Mouse (Mus musculus): ENCODE results near the gene Ghr.
A peak's percentile ranks its signal among the peaks of the same experiment; 100 is the strongest.

The Ghr gene

DNA sequence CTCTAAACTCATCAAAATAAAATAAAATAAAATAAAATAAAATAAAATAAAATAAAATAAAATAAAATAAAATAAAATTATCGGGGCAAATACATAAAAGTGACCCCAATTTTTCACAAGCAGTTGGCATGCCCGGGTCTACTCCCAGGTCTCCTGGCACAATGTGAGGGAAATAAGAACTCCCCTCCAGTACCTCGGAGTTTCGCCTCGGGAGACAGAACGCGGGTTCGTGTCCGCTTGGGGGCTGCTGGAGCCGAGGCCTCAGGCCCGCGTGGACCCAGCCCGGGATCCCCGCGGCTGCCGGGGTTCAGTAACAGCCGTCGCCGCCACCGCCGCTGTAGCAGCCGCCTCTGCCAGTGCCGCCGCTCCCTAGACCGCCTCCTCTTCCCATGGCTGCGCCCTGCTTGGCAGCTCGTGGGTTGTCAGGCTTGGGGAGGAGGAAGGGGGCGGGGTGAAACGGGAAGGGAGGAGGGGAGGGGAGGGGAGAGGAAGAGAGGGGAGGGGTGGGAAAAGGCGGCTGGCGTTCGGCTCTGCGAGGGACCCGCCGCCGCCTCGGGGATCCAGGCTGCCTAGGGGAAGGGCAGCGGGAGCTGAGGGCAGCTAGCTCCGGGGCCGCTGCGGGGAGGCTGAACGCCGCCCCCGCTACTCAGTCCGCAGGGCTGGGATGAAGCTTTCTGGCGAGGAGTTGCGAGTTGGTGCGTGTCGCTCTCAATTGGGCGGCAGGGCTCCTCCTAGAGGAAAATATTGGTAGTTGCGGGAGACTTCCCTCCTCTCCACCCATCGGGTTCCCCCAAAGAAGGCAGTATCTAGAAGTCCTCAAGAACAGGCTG lies at the start of gene Ghr:
TSS of gene Ghr (minus strand) at position 686 of the 830 bp plus-strand sequence.
- DNase-seq (ENCODE audit: low read depth, low spot score), result peak; percentile 45

- no peak for DNase-seq (ENCODE audit: low read depth, low spot score)
Observed at GRCm38 (mm10) chr15:3622746-3623145, 39.5 kb upstream of the Ghr start.

DNA sequence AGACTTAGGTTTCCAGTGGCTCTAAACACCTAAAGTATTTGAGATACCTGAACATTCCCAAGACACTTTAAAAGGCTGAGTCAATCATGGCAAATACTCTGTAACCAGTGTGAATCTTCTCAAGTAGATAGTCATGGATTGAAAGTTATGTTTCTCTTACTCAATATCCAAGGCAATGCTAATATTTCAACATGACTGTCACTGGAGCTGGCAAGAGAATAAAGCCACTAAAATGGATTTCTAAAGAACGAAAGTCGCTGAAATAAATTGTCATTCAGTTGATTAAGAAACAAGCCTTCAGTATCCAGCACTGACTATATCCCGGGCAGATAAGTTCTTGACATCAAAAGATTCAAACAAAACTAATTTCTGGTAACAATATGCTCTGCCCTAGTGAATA lies 37.1 kb upstream of the Ghr start:
- no peak for DNase-seq (ENCODE audit: low read depth, low spot score)

DNA sequence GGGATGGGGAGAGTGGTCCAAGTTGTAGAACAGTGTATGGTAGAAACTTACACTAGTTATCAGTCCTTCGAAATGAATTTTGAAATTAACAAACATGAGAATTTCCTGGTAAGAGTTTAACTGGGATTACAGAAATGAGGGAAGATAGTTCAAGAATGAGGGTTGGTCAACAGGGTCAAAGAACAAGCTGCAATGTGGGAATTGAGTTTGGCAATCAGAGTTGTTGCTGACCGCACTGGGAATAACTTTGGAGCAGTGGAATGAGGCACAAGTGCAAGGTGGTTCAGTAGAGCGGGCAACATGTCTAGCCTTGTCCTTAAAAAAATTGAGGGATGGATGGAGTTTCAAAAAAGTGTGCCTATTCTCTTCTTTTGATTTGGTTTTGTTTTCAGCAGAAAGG lies 35.0 kb upstream of the Ghr start:
- DNase-seq (ENCODE audit: low read depth, low spot score), result no peak

DNA sequence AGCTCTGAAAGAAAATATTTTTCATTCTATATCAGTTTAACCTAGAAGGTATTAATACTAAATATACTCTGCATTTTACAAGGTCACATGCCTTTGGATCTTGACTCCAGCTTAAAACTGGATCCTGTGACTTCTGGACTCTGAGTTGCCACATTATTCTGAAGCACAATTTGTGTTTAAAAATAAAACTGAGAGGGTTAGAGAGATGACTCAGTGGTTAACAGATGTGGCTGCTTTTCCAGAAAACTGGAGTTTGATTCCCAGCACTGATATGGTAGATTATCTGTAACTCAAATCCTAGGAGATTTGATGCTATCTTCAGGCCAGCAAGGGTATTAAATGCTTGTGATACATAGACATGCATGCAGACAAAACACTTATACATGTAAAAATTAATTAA lies 28.7 kb upstream of the Ghr start:
- DNase-seq (ENCODE audit: low read depth, low spot score), result no peak

DNA sequence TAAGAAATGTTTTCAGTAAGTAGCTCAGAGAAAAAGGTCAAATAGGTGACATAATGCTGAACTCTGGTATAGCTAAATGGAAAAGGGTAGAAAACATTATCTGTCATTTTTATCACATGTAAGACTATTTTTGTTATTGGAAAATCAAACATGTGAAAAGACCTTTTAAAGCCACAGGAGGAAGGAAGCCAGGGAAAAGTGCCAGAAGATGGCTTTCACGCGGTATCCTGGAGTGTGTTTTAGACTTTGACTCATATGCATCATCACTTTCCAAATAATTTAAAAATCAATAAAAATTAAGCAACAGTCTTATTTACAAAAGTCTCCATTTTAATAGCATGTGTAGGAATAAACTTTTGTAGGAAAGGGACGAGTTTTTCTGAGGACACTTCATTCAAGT lies 24.7 kb upstream of the Ghr start:
- DNase-seq (ENCODE audit: low read depth, low spot score), result no peak

DNA sequence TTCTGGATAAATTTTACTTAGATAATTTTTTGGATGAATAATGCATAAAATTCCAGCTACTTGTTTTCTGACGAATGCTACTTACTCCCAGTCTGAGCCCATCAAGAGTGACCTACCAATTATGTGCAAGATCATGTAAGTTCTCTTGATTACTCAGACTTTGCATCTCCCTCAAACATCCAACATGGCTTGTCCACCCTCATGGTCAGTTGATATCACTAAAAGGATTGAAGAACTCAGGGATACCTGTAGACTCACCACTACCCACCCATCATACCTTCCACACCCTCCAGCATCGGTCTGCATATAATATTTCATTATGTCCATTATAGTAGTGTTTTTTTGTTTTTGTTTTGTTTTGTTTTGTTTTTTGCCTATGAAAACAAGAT lies 18.8 kb upstream of the Ghr start:
- no peak for DNase-seq (ENCODE audit: low read depth, low spot score)

DNA sequence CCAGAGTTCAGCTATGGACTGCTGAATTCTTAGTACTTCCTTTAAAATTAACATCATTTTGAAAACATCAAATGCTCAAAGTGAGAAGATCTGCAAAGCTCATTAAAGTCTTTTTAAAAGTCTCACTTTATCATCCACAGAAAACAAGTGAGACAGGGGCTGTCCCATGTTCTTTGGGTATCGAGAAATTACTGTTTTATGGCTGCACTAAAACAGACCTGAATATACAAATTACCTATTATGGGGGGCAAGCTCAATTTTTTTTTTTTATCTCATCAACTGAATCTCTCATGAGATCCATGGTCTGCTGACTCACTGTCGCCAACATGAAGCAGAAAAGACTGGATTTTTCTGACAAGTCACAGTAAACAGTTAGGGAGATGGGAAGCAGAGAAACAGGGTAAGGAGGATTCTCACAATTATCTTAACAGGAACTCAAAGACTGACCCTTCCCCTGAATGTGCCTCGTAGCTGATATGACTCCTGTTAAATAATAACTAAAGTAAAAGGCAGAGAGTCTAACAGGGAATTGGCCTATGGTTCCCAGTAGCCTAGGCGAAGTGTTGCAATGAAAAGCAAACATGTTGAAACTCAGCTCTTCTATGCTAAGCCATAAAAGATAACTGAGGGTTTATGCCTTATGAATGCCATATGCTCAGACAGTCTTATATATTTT lies 18.3 kb upstream of the Ghr start:
- no peak for DNase-seq (ENCODE audit: low read depth, low spot score)

DNA sequence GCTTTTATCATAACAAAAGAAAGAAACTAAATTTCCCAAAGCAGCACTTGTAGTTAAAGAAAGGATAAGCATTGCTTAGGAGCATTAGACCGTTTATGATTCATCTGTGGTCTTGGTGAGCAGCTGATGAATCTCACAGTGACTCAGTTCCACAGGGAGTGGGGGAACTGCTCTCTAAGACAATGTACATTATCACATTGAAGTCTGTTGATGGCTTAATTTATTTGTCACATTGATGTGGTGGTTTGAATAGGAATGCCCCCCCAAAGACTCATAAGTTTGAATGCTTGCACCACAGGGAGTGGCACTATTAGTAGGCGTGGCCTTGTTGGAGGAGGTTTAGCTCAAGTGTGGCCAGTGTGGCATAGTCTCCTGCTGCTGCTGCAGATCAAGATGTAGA lies 4.6 kb upstream of the Ghr start:
- no peak for DNase-seq (ENCODE audit: low read depth, low spot score)

GRCm38 (mm10) chr15:3584361-3584760 lies 1.1 kb upstream of the Ghr start:
- no peak for DNase-seq (ENCODE audit: low read depth, low spot score)

GRCm38 (mm10) chr15:3581861-3582806 lies 1.2 kb downstream of the Ghr start:
- DNase-seq (ENCODE audit: low read depth, low spot score), result no peak

DNA sequence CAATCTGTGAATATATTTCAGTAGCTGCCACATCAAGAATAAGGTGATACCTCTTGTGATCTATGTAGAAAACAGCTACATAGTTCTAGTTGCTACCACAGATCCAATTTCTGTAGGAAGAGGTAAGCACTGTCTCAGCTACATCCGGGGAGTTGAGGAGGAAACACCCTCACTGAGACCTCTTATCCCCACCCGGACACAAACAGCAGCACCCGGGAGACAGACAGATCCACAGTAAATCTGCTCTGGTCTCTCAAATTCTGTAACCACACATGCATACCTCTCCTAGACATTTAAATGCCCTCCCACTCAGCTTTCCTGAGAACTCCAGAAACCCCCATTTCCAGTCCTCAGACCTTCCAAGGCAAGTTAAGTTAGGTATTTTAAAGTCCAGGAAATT lies 2.0 kb downstream of the Ghr start:
- DNase-seq (ENCODE audit: low read depth, low spot score), result no peak

DNA sequence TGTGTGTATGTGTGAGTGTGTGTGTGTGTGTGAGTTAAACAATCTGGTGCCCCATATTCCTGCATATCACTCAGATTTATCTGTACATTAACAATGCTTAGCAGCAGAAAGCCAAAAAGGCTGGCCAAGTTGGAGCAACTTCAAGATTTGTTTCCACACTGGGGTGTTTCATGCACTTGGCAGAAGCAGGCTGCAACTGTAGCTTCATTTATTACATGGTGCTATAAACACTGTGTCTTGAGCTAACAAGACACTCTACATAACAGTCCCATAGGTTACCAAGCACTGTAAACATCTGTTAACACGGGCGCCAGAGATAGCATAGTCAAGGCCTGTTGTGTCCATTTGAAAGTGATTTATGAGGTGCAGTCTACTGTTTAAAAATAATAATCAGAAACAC lies 3.1 kb downstream of the Ghr start:
- DNase-seq (ENCODE audit: low read depth, low spot score), result no peak

DNA sequence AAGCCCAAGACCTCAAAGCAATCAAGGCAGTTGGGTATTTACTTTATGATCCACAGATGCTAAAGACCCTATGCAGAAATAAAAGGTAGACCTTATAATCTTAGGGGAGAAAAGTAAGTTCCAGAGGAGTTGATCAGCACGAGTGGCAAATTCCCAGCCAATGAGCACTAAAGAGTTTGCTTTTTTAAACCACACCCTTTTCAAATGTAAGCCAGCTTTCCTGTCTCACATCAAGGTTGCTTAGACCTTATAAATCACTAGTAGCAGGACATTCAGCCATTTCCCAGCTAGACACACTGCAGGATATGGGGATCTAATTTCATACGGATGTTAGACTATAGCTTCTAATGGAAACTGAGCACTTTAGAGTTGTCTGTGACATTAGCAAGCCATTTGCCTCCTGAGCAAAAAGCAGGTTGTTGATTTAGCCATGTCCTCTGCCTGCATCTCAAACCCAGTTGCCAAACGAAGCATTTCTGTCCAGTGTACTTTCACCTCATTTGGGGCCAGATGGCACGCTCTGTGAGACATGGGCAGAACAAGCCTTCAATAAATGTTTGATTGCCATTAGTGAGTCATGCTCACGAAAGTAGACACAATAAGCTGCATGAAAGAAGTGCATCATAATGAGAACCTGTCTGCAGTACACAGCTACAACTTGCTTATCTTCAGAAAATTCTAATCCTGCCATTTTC lies 4.9 kb downstream of the Ghr start:
- no peak for DNase-seq (ENCODE audit: low read depth, low spot score)

- no peak for DNase-seq (ENCODE audit: low read depth, low spot score)
Observed at GRCm38 (mm10) chr15:3569178-3569903, 14.0 kb downstream of the Ghr start.

GRCm38 (mm10) chr15:3564570-3564969 lies 18.7 kb downstream of the Ghr start:
- no peak for DNase-seq (ENCODE audit: low read depth, low spot score)

- DNase-seq (ENCODE audit: low read depth, low spot score), result no peak
Observed at GRCm38 (mm10) chr15:3563929-3564516, 19.3 kb downstream of the Ghr start.

- DNase-seq (ENCODE audit: low read depth, low spot score), result no peak
Observed at GRCm38 (mm10) chr15:3563473-3563872, 19.8 kb downstream of the Ghr start.

GRCm38 (mm10) chr15:3558524-3558923 lies 24.8 kb downstream of the Ghr start:
- DNase-seq (ENCODE audit: low read depth, low spot score), result no peak

GRCm38 (mm10) chr15:3544289-3544688 lies 39.0 kb downstream of the Ghr start:
- no peak for DNase-seq (ENCODE audit: low read depth, low spot score)

Measured in CD4-positive helper T cell, adult 2 months (primary cell).